Mouse (Mus musculus) erythroblast, embryonic 14.5 days (primary cell): ENCODE measurements around the gene Slc2a13.

Experiments used
- GATA1 ChIP-seq: IDR thresholded peaks from 2 replicates; pipeline ENCODE4 v1.6.1; 2012; ENCODE audit warnings: low read length, inconsistent platforms, mixed read lengths
- TAL1 ChIP-seq: IDR thresholded peaks from 3 replicates; pipeline ENCODE4 v1.6.1; 2012; ENCODE audit warnings: low read length, inconsistent platforms, mixed read lengths

DNA sequence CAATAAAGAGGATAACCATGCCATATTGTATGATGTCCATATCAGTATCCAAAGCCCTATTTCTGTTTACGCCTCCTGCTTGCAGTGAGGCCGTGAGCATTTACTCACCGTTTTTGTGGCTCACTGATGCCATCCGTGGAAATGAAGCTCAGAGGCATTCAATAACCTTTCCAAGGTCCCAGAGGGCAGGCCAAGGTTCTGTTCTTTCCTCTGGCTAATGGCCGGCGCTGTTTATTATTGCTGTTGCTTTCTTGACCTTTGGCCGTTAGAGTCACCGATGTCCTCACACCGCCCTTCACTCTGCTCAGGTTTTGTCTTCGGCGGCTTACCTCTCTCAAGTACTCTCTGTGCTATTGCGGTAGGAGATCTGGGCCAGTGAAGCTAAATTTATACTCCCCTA is 43.0 kb upstream of the Slc2a13 start:
- TF ChIP-seq TAL1 (no peak), GATA1 (no peak)
